Mouse (Mus musculus) cerebellum, adult 2 months (tissue): ENCODE results near the gene Mfap1a.

Experiments used
- CTCF ChIP-seq: fragments of 200-500 bp; IDR thresholded peaks from 2 replicates; pipeline ENCODE4 v1.5.1; 2011; ENCODE audit warnings: low read depth, mild to moderate bottlenecking, control low read depth, low read length, moderate library complexity, borderline replicate concordance; ENCODE audit not compliant: insufficient read depth
- POLR2A ChIP-seq: fragments of 200-500 bp; IDR thresholded peaks from 2 replicates; pipeline ENCODE4 v1.6.1; 2011; ENCODE audit warnings: low read length, control low read depth, borderline replicate concordance; ENCODE audit not compliant: insufficient read depth

GRCm38 (mm10) chr2:121474180-121474535 lies 32.3 kb downstream of the Mfap1a start:
- TF ChIP-seq CTCF (no peak), POLR2A (no peak)
